Mouse (Mus musculus) embryonic stem cell, embryonic (primary cell): ENCODE data around the gene Shank2.

ENCODE experiments used
- CTCF ChIA-PET, 4 experiments: fragments of 300-600 bp in 2 of 4; fragments of 350-600 bp in 2 of 4; sonication (Branson Sonifier 250); formaldehyde crosslinking; loops; one replicate each; lab custom pipeline; 2022; ENCODE audit warnings: inconsistent platforms in 2 of 4; lab: Charles Lee
- POLR2A ChIA-PET, 4 experiments: fragments of 300-600 bp in 2 of 4; fragments of 350-600 bp in 2 of 4; sonication (Branson Sonifier 250); formaldehyde crosslinking; loops; one replicate each; lab custom pipeline; 2022; ENCODE audit warnings: antibody characterized with exemption in 4 of 4, inconsistent platforms in 1 of 4; lab: Charles Lee

Gene Shank2

DNA sequence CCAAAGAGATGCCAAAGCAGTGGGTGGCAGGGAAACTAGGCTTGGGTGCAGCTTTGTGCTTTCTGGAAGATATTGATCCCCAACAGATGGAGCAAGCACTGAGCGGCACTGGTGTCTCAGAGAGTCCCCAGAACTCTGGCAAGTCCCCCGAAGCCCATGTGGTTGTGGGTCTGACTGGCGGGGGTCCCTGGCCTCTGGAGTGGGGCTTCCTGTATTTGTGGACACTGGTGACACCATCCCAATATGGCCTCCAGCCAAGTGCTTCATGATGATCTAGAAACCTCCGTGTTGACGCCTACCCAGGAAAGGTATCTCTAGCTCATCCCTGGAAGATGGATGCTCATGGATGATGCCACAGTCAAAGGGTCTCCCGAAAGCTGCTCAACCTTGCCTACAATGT is 172.1 kb downstream of the Shank2 start:
- ChIA-PET CTCF (interaction anchor here in 2 of 4 experiments (2.4 to 2.6 kb wide), 2 partner anchors 77 kb away, joined by 8 read pairs; no protein-coding TSS in a partner anchor), POLR2A (no interaction called here)

DNA sequence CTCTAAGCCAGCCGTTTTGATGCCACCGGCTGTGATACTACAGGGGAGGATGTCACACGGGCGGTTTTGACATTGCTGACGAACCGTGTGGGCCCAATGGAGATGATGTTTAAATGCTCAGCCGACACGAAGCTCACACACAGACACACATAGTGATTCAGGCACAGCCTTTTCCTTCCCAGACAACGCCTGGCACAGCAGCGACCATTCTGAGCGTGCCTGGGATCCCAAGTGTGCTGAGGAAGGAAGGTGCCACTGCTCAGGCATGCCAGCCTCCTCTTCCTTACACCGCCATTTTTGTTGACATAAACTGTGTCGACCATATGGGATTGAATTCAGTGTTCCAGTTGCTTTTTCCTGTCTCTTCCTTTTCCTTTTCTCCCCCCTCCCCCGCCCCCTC is 172.6 kb downstream of the Shank2 start:
- ChIA-PET POLR2A (interaction anchor here in 1 of 4 experiments (1.3 kb wide), 1 partner anchor 59 kb away, joined by 3 read pairs; no protein-coding TSS in a partner anchor), CTCF (interaction anchor here in 3 of 4 experiments (1.1 to 2.6 kb wide), 2 partner anchors 77 kb away, joined by 3 to 8 read pairs (median 8); no protein-coding TSS in a partner anchor)

DNA sequence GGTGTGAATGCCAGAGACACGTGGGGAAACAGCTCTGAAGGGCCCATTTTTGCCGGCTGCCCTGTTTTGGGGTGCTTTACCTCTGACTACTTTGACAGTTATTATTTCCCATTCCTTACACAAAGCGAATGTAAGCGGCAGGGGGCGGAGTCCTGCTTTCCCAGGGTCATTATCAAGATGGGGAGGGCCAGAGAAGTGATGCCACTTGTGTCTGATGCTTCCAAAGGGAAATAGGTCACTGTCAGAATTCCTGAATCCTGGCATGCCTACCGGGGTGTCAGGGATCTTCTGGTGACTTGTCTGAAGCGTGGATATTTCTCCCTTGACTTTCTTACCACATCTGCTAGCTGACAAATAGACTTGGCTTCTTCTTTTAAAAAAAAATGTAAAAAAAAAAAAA is 173.3 kb downstream of the Shank2 start:
- POLR2A ChIA-PET = interaction anchor here in 1 of 4 experiments (1.3 kb wide), 1 partner anchor 59 kb away, joined by 3 read pairs; no protein-coding TSS in a partner anchor

DNA sequence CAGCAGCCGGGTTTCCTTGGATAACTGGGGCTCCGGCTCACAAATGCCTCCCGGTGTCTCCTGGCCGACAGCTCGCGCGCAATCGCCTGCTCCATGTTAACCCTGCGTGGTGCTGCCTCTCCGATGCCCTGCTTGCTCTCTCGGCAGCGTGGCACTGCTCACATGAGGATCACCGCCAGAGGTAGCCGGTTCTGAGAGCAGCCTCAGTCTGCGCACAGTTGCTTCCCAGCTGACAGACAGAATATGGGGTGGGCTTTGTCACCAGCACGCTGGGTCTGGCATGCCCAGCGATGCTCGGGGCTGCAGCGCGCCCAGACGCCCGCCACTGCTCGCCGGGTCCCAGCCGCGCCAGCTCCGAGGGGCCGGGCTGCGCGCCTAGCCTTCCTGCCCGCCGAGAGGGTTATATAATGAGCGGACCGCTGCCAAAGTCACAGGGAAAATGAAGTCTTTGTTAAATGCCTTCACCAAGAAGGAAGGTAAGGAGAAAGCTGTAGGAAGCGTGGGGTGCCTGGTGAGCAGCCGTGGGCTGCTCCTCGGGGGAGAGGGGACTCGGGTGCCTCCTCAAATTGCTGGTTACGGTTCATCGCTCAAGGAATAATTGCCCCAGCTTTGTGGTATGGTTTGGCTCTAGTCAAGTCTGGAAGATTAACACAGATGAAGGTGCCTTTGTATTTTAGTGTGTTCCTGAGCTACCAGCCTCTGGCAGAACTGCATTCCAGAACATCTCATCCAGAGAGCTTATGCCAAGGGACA is 173.9 kb downstream of the Shank2 start:
- CTCF ChIA-PET = interaction anchor here (0.5 to 2.6 kb wide), 11 partner anchors 31 to 93 kb away, joined by 3 to 8 read pairs (median 4); no protein-coding TSS in a partner anchor

More for the DNA sequence above, 173.3 kb downstream of the Shank2 start:
- CTCF ChIA-PET = interaction anchor here in 3 of 4 experiments (0.6 to 2.6 kb wide), 6 partner anchors 30 to 78 kb away, joined by 3 to 8 read pairs (median 3); no protein-coding TSS in a partner anchor

DNA sequence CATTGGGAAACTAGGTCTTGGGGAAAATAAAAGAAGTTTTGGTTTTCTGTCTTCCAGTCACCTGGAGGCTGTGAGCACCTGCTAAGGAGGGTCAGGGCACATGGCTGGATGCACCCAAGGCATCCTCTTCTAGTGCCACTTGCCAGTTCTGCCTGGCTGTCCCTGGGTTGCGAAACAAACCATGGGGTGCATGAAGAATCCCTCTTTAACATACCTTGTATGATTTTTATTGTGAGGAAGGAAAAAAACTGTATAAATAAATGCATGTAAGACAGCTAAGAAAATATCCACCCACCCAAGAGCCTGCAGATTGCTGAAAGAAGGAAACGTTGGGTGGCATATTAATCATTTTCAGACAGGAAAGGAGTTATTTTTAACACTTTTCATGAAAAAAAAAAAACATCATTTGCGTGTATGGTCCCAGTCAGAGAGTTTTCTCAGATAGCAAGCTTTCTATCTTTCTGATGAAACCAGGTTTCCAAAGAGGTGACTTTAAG is 174.6 kb downstream of the Shank2 start:
- ChIA-PET CTCF (interaction anchor here (0.5 to 2.6 kb wide), 8 partner anchors 32 to 93 kb away, joined by 3 to 8 read pairs (median 4); no protein-coding TSS in a partner anchor), POLR2A (no interaction called here)

More for the DNA sequence above, 173.9 kb downstream of the Shank2 start:
- POLR2A ChIA-PET = interaction anchor here in 1 of 4 experiments (1.3 kb wide), 1 partner anchor 60 kb away, joined by 3 read pairs; no protein-coding TSS in a partner anchor

DNA sequence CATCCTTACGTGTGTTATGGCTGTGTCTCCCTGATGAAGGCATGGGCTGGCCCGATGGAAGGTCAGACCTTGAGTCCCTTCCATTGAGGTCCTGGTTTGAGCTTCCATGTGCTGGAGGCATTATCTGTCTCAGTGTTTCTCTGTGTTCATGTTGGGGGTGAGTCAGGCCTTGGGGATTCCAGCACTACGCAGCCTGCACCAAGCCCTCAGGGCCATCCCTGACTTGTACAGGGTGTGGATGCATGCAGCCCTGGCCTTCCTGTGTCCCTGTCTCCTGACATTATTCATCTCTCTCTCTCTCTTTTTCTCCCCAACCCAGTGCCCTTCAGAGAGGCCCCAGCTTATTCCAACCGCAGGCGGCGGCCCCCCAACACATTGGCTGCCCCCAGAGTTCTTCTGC is 177.7 kb downstream of the Shank2 start:
- POLR2A ChIA-PET = interaction anchor here in 1 of 4 experiments (0.7 kb wide), 1 partner anchor 477 kb away, joined by 4 read pairs; no protein-coding TSS in a partner anchor

DNA sequence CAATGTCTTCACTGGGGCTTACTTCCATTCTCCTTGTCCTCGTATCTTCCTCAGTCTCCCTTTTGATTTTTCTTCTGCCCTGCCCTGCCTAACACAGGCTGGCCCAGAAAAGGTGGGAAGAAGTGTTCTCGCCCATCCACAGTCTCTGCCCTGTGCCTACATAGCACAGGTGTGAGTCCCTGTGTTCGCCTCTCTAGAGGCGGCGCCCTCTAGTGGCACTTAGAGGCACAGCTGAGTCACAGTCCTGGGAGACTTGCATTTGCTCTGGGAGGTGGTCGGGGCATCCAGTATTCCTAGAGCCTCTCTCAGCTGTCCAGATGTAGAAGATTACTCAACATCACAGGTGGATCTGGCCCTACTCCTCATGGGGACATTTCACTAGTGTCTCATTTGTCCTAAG is 179.2 kb downstream of the Shank2 start:
- ChIA-PET CTCF (interaction anchor here (0.5 to 5.4 kb wide), 28 partner anchors 8 to 1153 kb away, joined by 3 to 37 read pairs (median 4); no protein-coding TSS in a partner anchor), POLR2A (interaction anchor here in 1 of 4 experiments (0.5 to 0.6 kb wide), 2 partner anchors 344 to 777 kb away, joined by 3 to 4 read pairs; no protein-coding TSS in a partner anchor)

More for the DNA sequence above, 177.7 kb downstream of the Shank2 start:
- CTCF ChIA-PET = interaction anchor here in 2 of 4 experiments (1.6 to 5.4 kb wide), 4 partner anchors 10 to 83 kb away, joined by 3 to 37 read pairs (median 8); no protein-coding TSS in a partner anchor

DNA sequence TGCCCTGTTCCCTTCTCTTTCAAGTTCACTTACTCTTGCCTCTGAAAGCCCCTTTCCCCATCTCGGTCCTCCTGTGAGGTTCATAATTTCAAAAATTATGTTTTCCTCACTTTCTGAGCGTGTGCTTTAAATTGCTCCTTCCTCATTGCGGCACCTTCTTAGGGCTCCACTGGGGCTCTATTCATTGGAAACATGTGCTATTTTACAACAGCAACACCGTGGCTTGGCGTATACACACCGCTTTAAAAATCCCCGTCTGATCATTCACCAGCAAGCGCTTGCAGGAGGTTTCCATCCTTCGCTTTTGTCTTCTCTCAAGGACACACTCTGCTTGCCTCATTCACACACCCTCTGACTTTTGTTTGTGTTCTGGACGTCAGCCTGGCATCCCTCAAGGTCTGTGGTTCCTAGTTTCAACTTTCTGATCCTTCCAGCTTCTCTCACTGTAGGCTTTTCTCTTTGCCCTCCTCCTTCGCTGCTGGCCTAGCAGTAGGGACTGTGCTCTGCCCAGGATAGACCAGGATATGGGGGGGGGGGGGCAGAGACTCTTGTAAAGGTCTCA is 186.2 kb downstream of the Shank2 start:
- POLR2A ChIA-PET = no interaction called here

DNA sequence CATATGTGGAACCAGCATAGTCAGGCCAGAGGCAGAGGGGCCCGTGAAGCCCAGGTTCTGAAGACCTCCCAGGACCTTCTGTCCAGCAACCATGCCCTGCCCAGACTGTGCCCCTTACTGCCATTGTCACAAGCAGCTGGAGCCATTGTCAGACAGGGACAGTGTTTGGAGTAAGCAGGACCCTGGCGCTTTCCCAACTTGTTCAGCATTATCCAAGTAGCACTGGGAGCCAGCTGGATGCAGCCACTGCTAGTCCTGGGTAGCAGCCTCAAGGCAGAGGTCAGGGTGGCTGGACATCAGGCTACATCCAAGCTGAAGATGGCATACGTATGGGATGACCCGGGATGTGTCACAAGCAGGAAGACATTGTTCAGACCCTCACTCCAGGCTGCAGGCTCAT is 187.7 kb downstream of the Shank2 start:
- ChIA-PET CTCF (interaction anchor here in 2 of 4 experiments (0.5 to 1.8 kb wide), 4 partner anchors 8 to 304 kb away, joined by 3 to 5 read pairs (median 4); no protein-coding TSS in a partner anchor), POLR2A (interaction anchor here in 1 of 4 experiments (0.6 kb wide), 1 partner anchor 163 kb away, joined by 3 read pairs; no protein-coding TSS in a partner anchor)

More for the DNA sequence above, 186.2 kb downstream of the Shank2 start:
- CTCF ChIA-PET = no interaction called here

DNA sequence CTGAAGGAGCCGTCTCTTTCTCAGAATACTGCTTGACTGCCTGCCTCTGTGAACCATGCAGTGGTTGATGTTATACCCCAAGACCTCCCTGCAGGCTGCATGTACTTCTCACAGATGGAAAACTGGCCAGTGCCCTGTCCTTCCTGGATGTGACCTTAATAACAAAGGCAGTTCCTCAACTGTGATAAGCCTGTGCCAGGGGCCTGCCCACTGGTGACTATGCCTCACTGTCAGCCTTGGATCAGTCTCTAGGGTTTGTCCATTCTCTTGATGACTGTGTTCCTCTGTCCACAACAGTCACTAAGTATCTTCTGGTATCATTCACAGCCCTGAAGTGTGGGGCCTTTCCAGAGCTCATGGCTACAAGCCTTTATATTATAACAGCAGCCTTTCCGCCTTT is 196.8 kb downstream of the Shank2 start:
- ChIA-PET POLR2A (no interaction called here), CTCF (interaction anchor here in 2 of 4 experiments (1.3 to 1.7 kb wide), 2 partner anchors 9 kb away, joined by 3 to 5 read pairs; no protein-coding TSS in a partner anchor)

DNA sequence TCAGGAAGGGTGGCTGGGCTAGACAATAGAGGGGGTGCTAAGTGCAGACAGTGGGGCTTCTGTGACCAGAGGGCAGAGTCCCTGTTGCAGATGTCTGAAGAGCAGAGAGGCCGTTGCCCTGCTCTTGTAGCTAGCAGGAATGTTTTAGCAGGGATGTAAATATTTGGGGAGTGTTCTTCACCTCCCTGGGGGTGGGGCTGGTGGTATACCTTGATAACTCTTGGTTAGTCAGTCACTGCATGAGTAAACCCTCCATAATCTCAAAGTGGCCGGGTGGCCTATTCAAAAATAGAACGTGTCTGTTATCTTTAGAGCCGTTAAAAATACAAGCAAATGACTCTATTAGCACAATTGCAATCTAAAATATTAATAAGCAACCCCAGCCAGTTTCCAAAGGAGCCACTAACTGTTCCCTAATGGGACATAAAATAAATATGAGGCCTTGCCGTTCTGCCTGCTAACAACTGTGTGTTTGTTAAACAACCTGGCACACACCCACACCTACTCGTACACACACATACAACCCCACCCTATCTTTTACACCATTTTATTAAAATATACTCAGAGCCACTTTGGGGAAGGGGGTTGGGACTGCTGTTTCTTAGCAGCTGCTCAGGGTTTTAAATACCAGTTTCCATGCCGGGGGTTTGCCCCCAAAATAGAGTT is 200.4 kb downstream of the Shank2 start:
- ChIA-PET POLR2A (no interaction called here), CTCF (interaction anchor here in 1 of 4 experiments (0.6 kb wide), 1 partner anchor 18 kb away, joined by 3 read pairs; no protein-coding TSS in a partner anchor)

DNA sequence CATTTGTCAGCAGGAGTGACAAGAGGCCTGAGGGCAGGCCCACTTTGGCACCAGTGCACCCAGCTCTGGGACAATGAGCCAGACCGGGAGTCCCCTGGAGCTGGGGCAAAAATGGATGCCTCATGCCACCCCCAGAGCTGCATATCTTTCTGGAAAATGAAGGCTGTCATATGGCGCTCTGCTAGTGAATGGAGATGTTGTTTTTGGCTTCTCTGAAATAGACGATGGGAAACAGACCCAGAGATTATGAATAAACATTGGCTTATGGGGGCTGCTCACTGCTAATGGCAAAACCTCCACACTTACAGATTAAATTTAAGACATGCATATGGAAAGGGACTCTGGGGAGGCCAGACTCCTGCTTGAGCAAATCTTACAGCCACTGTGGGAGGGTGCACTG is 202.6 kb downstream of the Shank2 start:
- ChIA-PET CTCF (interaction anchor here in 1 of 4 experiments (0.7 kb wide), 1 partner anchor 558 kb away, joined by 3 read pairs; no protein-coding TSS in a partner anchor), POLR2A (no interaction called here)

DNA sequence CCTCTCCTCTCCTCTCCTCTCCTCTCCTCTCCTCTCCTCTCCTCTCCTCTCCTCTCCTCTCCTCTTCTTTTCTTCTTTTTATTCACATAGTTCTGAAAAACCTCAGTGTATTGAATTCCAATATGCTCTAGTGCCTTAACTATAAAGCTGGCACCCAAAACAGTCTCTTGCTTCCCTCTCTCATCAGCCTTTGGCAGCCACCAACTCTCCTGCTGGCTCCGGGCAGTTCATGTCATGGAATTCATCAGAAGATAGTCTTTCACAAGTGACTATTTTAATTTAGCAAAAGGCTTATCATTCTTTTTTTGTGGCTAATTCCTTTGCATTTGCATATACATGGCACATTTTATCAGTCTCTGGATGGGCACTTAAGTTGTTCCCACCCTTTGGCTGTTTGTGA is 203.4 kb downstream of the Shank2 start:
- CTCF ChIA-PET = interaction anchor here in 2 of 4 experiments (0.7 kb wide), 2 partner anchors 99 to 557 kb away, joined by 3 read pairs; no protein-coding TSS in a partner anchor
- POLR2A ChIA-PET = interaction anchor here in 2 of 4 experiments (0.6 to 0.7 kb wide), 2 partner anchors 11 to 19 kb away, joined by 3 to 14 read pairs; no protein-coding TSS in a partner anchor

DNA sequence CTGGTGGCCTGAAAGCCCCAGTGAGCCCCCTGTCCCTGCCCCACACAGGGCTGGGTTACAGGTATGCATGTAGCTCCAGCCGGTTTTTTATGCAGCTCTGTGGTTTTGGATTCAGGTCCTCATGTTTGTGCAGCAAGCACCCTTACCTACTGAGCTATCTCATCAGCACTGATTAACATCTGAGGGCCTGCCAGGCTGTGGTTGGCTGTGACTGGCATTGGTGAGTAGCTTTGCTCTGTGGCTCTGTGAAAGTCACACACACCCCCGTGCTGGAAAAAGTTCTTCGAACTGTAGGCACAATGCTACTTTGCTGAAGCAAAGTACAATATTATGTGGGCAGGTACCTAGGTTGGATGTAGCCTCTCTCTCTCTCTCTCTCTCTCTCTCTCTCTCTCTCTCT is 204.1 kb downstream of the Shank2 start:
- POLR2A ChIA-PET = interaction anchor here in 1 of 4 experiments (0.7 kb wide), 1 partner anchor 10 kb away, joined by 3 read pairs; no protein-coding TSS in a partner anchor
- CTCF ChIA-PET = interaction anchor here in 3 of 4 experiments (0.6 to 3.1 kb wide), 5 partner anchors 11 to 132 kb away, joined by 3 to 33 read pairs (median 3); no protein-coding TSS in a partner anchor

DNA sequence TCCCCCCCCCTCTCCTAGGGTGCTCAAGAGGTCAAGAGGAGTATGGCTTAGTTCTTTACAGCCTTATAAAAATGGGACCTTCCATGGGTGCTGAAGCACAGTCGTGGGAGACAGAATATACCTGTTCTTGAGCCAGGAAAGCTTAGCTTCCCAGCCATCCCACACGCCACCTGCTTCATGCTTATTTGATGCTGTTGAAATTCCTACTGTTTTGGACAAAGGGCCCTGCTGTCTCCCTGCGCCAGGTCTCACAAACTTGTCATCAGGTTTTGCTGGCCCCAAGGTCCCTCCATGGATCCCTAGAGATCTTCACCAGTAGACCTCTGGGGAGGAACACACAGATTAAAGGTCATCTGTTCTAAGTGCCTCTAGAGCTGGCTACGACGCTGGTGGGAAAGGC is 204.5 kb downstream of the Shank2 start:
- ChIA-PET CTCF (interaction anchor here (0.6 to 3.1 kb wide), 6 partner anchors 11 to 132 kb away, joined by 3 to 33 read pairs (median 4); no protein-coding TSS in a partner anchor), POLR2A (no interaction called here)

DNA sequence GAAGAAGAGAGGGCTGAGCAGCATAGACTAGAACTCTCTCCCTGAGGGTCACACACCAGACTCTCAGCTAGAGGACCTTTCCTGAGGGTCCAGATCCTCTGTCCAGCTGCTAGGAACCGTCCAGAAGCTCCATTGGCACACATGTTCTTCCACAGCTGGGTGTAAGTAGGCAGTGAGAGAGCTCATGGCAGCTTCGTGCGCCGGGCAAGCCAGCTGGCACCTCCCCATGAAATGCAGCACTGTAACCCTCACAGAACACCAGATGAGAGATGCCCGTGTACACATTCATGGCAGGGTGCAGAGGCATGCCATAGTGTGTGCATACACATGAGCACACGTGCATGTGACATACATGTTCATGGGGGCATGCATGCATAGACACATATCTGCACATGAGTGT is 205.4 kb downstream of the Shank2 start:
- ChIA-PET POLR2A (interaction anchor here in 1 of 4 experiments (1.4 kb wide), 1 partner anchor 10 kb away, joined by 4 read pairs; no protein-coding TSS in a partner anchor), CTCF (interaction anchor here (0.6 to 3.1 kb wide), 18 partner anchors 10 to 1083 kb away, joined by 3 to 33 read pairs (median 4); no protein-coding TSS in a partner anchor)

DNA sequence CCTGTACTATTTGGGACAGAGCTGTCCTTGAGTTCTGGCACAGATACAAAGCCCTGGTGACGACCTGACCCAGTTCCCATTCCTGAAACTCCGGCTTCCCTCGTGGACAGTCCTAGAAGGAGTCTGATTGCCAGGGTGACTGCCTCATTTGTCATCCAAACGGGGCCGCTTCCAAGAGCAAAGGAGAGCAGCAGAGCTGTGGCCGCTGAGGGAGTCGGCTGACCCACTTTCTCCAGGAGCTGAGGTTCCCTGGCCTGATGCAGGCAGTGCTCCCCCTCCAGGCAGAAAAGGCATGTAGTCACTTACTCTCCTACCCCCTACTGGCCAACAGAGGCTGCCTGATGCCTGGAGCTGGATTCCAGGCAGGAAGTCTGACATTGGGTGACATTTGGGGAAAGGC is 206.1 kb downstream of the Shank2 start:
- ChIA-PET POLR2A (interaction anchor here in 3 of 4 experiments (0.7 to 1.4 kb wide), 3 partner anchors 9 to 111 kb away, joined by 3 to 4 read pairs (median 4); no protein-coding TSS in a partner anchor), CTCF (interaction anchor here (0.5 to 3.1 kb wide), 70 partner anchors 8 to 1218 kb away, joined by 3 to 33 read pairs (median 4); partner anchors contain the start of gene Mrgpre (in 1 of the 4))
